In genomic region chr16:95991122-95991900, GRCm38 (mm10) we compare ENCODE assay signal across 8 mouse cellular contexts. TPM values are rescaled to one million over a fixed set of nuclear protein-coding genes. Genes with fewer than 3 reads are reported as not detected.
DNase-seq lines count a peak whose midpoint lies in the region; ATAC-seq and TF ChIP-seq lines count a peak whose summit lies in the region.

No protein-coding gene starts in this region.

- peak overlapping the region; percentile 63 for H3K4me2 ChIP-seq in forebrain, embryonic 15.5 days (replicated peaks)
- peak overlapping the region; percentile 47 for H3K4me2 ChIP-seq in limb, embryonic 11.5 days (ENCODE audit: low read depth, severe bottlenecking)

- 8% methylated on average over 10 of the region's 10 CpGs for WGBS in heart, adult 2 months
- WGBS in forebrain, embryonic 15.5 days, result 8% methylated on average over 10 of the region's 10 CpGs
- 5% methylated on average over 10 of the region's 10 CpGs for WGBS in limb, embryonic 11.5 days
- WGBS in small intestine, adult 2 months, result 4% methylated on average over 10 of the region's 10 CpGs

- no peak; the same call in 1 of the 2 replicates for TF ChIP-seq POLR2A in heart, adult 2 months (IDR thresholded peaks at IDR 0.05; ENCODE audit: insufficient read depth, low read depth, low read length)
- TF ChIP-seq POLR2A in small intestine, adult 2 months (IDR thresholded peaks at IDR 0.05; ENCODE audit: low read depth, low read length), result no peak

- no peak for ATAC-seq in forebrain, embryonic 15.5 days (replicated peaks)
- no peak for ATAC-seq in limb, embryonic 11.5 days (ENCODE audit: insufficient number of reproducible peaks, low FRiP score, low TSS enrichment, low read depth)

- DNase-seq in heart, adult 2 months, result no peak
- DNase-seq in heart, postnatal 25 days (ENCODE audit: low spot score), result no peak
- peak; percentile 37 for DNase-seq in MN1 (ENCODE audit: low spot score)
- peak; percentile 39 for DNase-seq in limb, embryonic 11.5 days (ENCODE audit: low spot score)
- DNase-seq in gastrocnemius, postnatal 14 days, result no peak
- no peak for DNase-seq in urinary bladder, postnatal 14 days (ENCODE audit: low spot score)

- H3K36me3 ChIP-seq in heart, adult 2 months (ENCODE audit: control insufficient read depth, insufficient read depth, low read length), result no peaks in the 10 kb centered on the region; the same call in none of the 2 replicates
- H3K36me3 ChIP-seq in forebrain, embryonic 15.5 days, result peaks cover 19% of the 10 kb centered on the region
- no peaks in the 10 kb centered on the region for H3K36me3 ChIP-seq in limb, embryonic 11.5 days (ENCODE audit: control insufficient read depth, insufficient read depth, low read length)
- H3K36me3 ChIP-seq in small intestine, adult 2 months (ENCODE audit: control insufficient read depth, insufficient read depth, low read length), result peaks cover 7% of the 10 kb centered on the region; the same call in 1 of the 2 replicates

- no peaks in the 10 kb centered on the region for H3K79me2 ChIP-seq in heart, adult 2 months (replicated peaks; ENCODE audit: control insufficient read depth, insufficient read depth, low read length)

- peak overlapping the region; percentile 89 for H3K27ac ChIP-seq in heart, adult 2 months
- H3K27ac ChIP-seq in forebrain, embryonic 15.5 days (replicated peaks), result peak overlapping the region; percentile 91
- peak overlapping the region; percentile 84 for H3K27ac ChIP-seq in limb, embryonic 11.5 days (replicated peaks; ENCODE audit: low read depth, low read length)
- H3K27ac ChIP-seq in small intestine, adult 2 months (ENCODE audit: insufficient read depth, low read depth, low read length), result peak overlapping the region; percentile 61

- TF ChIP-seq CTCF in heart, adult 2 months (IDR thresholded peaks at IDR 0.05), result 0 out of 2 replicates have a peak, but pooled peaks have one; percentile 16
- no peak for TF ChIP-seq CTCF in small intestine, adult 2 months (IDR thresholded peaks at IDR 0.05; ENCODE audit: extremely low read depth, insufficient read length, insufficient replicate concordance, low read depth, low read length)

- H3K27me3 ChIP-seq in heart, adult 2 months (ENCODE audit: control insufficient read depth, insufficient read depth, low read length), result no peaks in the 10 kb centered on the region
- H3K27me3 ChIP-seq in forebrain, embryonic 15.5 days, result no peaks in the 10 kb centered on the region
- no peaks in the 10 kb centered on the region for H3K27me3 ChIP-seq in limb, embryonic 11.5 days (ENCODE audit: control insufficient read depth, insufficient read depth, low read length)
- no peaks in the 10 kb centered on the region for H3K27me3 ChIP-seq in small intestine, adult 2 months (ENCODE audit: control insufficient read depth, insufficient read depth, low read length)

- no peaks in the 10 kb centered on the region for H3K4me1 ChIP-seq in heart, adult 2 months (ENCODE audit: control insufficient read depth, insufficient read depth, low read length)
- peaks cover 18% of the 10 kb centered on the region for H3K4me1 ChIP-seq in forebrain, embryonic 15.5 days
- H3K4me1 ChIP-seq in limb, embryonic 11.5 days (ENCODE audit: control insufficient read depth, insufficient read depth, low read length), result peaks cover 3% of the 10 kb centered on the region; the same call in 1 of the 2 replicates
- no peaks in the 10 kb centered on the region; the same call in 1 of the 2 replicates for H3K4me1 ChIP-seq in small intestine, adult 2 months (ENCODE audit: control insufficient read depth, insufficient read depth, insufficient read length, low read length)

- intact Hi-C loops in heart, adult 2 months (cut with DNase I), result loop anchor here (2.0 to 5.0 kb wide), 2 partner anchors 91 to 156 kb away; partner anchors contain the start of genes Brwd1 and Wrb
- intact Hi-C loops in heart, postnatal 25 days (cut with DNase I), result no loop called here
- intact Hi-C loops in gastrocnemius, postnatal 14 days (cut with DNase I; ENCODE audit: low total_unique reads), result no loop called here

- TF ChIP-seq EP300 in heart, adult 2 months (IDR thresholded peaks at IDR 0.05; ENCODE audit: insufficient read depth, low read depth, low read length), result no peak

- H3K9me3 ChIP-seq in forebrain, embryonic 15.5 days, result no peaks in the 10 kb centered on the region
- no peaks in the 10 kb centered on the region for H3K9me3 ChIP-seq in limb, embryonic 11.5 days (ENCODE audit: control insufficient read depth, low read length)

- H3K9ac ChIP-seq in heart, adult 2 months (ENCODE audit: low read depth, low read length), result peak overlapping the region; percentile 82
- H3K9ac ChIP-seq in forebrain, embryonic 15.5 days (replicated peaks), result peak overlapping the region; percentile 78
- H3K9ac ChIP-seq in limb, embryonic 11.5 days (ENCODE audit: low read length), result peak overlapping the region; percentile 89

- peak overlapping the region; percentile 79 for H3K4me3 ChIP-seq in heart, adult 2 months
- peak overlapping the region; percentile 86 for H3K4me3 ChIP-seq in forebrain, embryonic 15.5 days
- H3K4me3 ChIP-seq in limb, embryonic 11.5 days (ENCODE audit: low read depth, low read length), result peak overlapping the region; percentile 77
- peak overlapping the region; percentile 97 for H3K4me3 ChIP-seq in small intestine, adult 2 months (ENCODE audit: low read depth, low read length)

RNA-seq across cellular contexts. Expression of gene Psmg1, which starts 0.6 kb away (rescaled TPM):
- 10 to 100 TPM; 24.7 to 25.0 TPM for total RNA-seq in heart, adult 2 months (2021)
- polyA plus RNA-seq in heart, adult 2 months (2012; rRNA removed), result 24.4 and 40.0 TPM in 2 replicates
- total RNA-seq in heart, postnatal 25 days (2021), result 10 to 100 TPM; 22.5 to 29.1 TPM
- polyA plus RNA-seq in forebrain, embryonic 15.5 days (2015; fragmentation: Nextera tagmentation; extraction: Ambion mirVana), result 71.5 and 72.4 TPM in 2 replicates
- polyA plus RNA-seq in limb, embryonic 11.5 days (2014; fragmentation: Nextera tagmentation; extraction: Ambion mirVana), result 125 and 137 TPM in 2 replicates
- polyA plus RNA-seq in small intestine, adult 2 months (2012; rRNA removed), result 3.8 and 4.4 TPM in 2 replicates
- 10 to 100 TPM; 12.2 to 12.8 TPM for total RNA-seq in gastrocnemius, postnatal 14 days (2021)

Comparison
In these comparisons a context has a peak if more than half of its experiments do, and no peak if none do; other contexts are left out.
1. DNase-seq: peak in MN1 (single experiment) and limb, embryonic 11.5 days (single experiment); none in heart, adult 2 months (0 of 2), heart, postnatal 25 days (single experiment), gastrocnemius, postnatal 14 days (single experiment) and urinary bladder, postnatal 14 days (single experiment).
2. Peak in every context shown above with its lines, with median percentiles within 50 percentile points of each other: H3K27ac ChIP-seq, H3K4me3 ChIP-seq and H3K9ac ChIP-seq.